Mouse (Mus musculus) Patski (cell line): ENCODE results near the gene Tenm3. TPM values are rescaled to one million over a fixed set of nuclear protein-coding genes. Genes with fewer than 3 reads are reported as not detected.

Experiments
- ATAC-seq: fragments of 100-300 bp; one replicate; pipeline ENCODE4 v1.8.0; 2021
- CTCF ChIA-PET: fragments of 350-600 bp; sonication (Branson Sonifier 250); formaldehyde crosslinking; loops from one replicate; lab custom pipeline; 2022; ENCODE audit warnings: inconsistent platforms; lab: Charles Lee
- POLR2A ChIA-PET: fragments of 350-600 bp; sonication (Branson Sonifier 250); formaldehyde crosslinking; loops from one replicate; lab custom pipeline; 2022; ENCODE audit warnings: antibody characterized with exemption, inconsistent platforms; lab: Charles Lee
- DNase-seq: peaks from one replicate; pipeline ENCODE4 v3.0.0-alpha.2; 2011; ENCODE audit warnings: low read depth, low spot score
- H3K27me3 ChIP-seq: fragments of 371-371 bp; one replicate; pipeline ENCODE4 v1.5.1; 2021
- CTCF ChIP-seq: fragments of 100-300 bp; IDR thresholded peaks from one replicate; pipeline ENCODE4 v1.5.1; 2021
- in situ Hi-C: fragments of 300-500 bp; cut with MboI; formaldehyde crosslinking; loops from 3 replicates; pipeline ENCODE4 v1.11.1; 2018; ENCODE audit warnings: low pct_unique_long_range_greater_than_20kb, mixed read lengths
- polyA plus RNA-seq: library from polyadenylated mRNA; unstranded; gene quantifications from one replicate; pipeline ENCODE4 v1.2.3, GENCODE M21; 2021

The Tenm3 gene
- polyA plus RNA-seq, 1 experiment from 2014 or later: 3.0 TPM

GRCm38 (mm10) chr8:48313985-48314368, 529.8 kb downstream of the Tenm3 start:
- in situ Hi-C loops: no loop called here
- ATAC-seq (no peak), DNase-seq (no peak)
- POLR2A ChIA-PET: interaction anchor here (0.6 kb wide), 2 partner anchors 20 to 89 kb away, joined by 3 to 4 read pairs; no protein-coding TSS in a partner anchor
- CTCF ChIA-PET: no interaction called here
- no peak for TF ChIP-seq CTCF
- H3K27me3 ChIP-seq: peaks cover 5% of the 10 kb centered on the region

- TF ChIP-seq CTCF: no peak
- DNase-seq (no peak), ATAC-seq (no peak)
- peaks cover 5% of the 10 kb centered on the region for H3K27me3 ChIP-seq
- CTCF ChIA-PET: interaction anchor here (1.2 kb wide), 1 partner anchor 17 kb away, joined by 4 read pairs; no protein-coding TSS in a partner anchor
- in situ Hi-C loops: no loop called here
- POLR2A ChIA-PET: interaction anchor here (0.6 kb wide), 2 partner anchors 20 to 88 kb away, joined by 3 to 4 read pairs; no protein-coding TSS in a partner anchor
Observed at GRCm38 (mm10) chr8:48313210-48313984, 530.4 kb downstream of the Tenm3 start.

DNA sequence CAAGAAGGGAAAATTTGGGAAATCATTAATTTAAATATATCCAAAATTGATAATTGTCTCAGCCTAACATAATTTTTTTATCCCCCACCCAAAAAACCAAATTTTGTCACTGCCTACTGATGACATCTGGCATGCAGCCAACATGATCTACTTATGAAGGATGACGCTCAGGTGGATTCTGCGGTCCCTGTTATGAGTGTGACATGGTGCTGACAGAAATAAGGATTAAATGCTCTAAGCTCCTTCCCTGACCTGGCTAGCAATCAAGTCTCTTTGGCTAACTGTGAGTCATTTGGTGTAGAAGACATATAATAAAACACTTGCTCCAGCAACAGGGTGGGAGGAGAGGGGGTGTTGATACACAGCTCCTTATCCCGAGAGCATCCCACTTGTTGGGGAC, 532.0 kb downstream of the Tenm3 start:
- peaks cover 5% of the 10 kb centered on the region for H3K27me3 ChIP-seq
- DNase-seq: no peak
- ChIA-PET POLR2A (no interaction called here), CTCF (no interaction called here)
- no peak for TF ChIP-seq CTCF
- no peak for ATAC-seq
- in situ Hi-C loops: no loop called here

DNA sequence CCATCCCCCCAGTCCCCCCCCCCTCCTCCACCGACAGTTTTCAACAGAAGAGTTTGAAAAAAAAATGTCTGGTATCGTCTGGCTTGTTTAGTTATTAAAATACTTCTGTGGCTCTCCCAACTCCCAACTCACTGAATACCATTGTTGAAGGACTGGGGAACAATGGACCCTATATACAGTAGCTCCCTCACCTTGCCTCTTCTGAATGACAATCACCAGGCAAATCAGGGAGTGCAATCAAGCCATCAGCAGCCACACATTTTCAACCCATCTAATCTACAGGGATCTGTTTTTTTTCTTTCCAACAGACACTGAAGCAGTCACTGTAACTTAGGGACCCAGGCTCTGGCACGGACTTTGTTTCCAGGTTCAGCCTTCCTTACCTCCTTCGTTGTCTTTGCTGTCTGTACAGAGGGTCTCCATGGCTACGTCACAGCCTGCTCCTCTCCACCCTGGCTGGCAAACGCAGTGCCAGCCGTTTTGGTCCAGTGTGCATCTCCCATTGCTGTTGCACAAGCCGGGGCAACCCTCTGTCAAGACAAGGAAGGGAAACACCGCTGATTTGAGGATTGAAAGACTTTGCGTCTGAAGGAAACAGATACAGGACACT, 533.4 kb downstream of the Tenm3 start:
- in situ Hi-C loops: no loop called here
- TF ChIP-seq CTCF: no peak
- DNase-seq: no peak
- H3K27me3 ChIP-seq: peaks cover 5% of the 10 kb centered on the region
- ChIA-PET CTCF (interaction anchor here (1.4 kb wide), 1 partner anchor 14 kb away, joined by 3 read pairs; no protein-coding TSS in a partner anchor), POLR2A (no interaction called here)
- no peak for ATAC-seq

DNA sequence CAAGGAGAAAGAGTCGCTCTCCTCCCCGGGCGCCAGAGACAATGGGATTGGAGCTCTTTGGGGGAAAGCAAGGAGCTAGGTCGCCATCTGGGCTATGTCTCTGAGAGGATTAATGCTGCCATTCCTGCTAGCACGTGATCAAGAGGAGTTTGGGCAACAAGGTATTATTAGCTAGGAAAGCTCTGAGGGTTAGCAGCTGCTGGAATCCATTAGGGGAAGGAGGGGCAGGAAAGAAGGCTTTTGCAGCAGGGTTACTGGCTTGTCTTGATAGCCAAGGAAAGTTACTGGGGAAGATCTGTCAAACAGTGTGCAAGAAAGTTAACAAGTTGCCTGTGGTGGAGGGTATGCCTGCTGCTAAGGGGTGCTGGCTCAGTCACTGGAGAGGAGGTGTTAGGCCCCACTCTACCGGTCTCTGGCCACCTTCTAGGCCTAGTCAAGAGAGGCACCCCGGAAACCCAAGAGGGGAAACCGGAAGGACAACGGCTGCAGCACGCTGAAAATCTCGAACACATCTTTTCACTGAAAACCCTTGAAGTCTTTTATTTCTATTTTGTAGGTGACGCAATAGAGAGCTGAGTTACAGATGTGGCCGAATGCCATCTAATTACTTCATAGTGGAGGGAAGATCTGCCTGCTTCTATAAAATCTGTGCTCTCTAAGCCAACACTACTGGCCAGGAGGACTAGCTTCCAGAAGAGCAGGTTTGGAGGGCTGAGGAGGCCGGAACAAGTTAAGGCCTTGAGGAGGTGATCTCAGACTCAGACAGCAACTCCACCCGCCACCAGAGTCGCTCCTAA, 534.4 kb downstream of the Tenm3 start:
- TF ChIP-seq CTCF: no peak
- ChIA-PET CTCF (interaction anchor here (1.4 kb wide), 1 partner anchor 13 kb away, joined by 3 read pairs; no protein-coding TSS in a partner anchor), POLR2A (no interaction called here)
- in situ Hi-C loops: no loop called here
- ATAC-seq (no peak), DNase-seq (no peak)
- H3K27me3 ChIP-seq: peaks cover 5% of the 10 kb centered on the region

GRCm38 (mm10) chr8:48304224-48304623, 539.5 kb downstream of the Tenm3 start:
- no peak for ATAC-seq
- in situ Hi-C loops: no loop called here
- ChIA-PET CTCF (no interaction called here), POLR2A (no interaction called here)
- DNase-seq: no peak
- H3K27me3 ChIP-seq: no peaks in the 10 kb centered on the region
- TF ChIP-seq CTCF: no peak

GRCm38 (mm10) chr8:48300613-48301037, 543.1 kb downstream of the Tenm3 start:
- in situ Hi-C loops: no loop called here

DNA sequence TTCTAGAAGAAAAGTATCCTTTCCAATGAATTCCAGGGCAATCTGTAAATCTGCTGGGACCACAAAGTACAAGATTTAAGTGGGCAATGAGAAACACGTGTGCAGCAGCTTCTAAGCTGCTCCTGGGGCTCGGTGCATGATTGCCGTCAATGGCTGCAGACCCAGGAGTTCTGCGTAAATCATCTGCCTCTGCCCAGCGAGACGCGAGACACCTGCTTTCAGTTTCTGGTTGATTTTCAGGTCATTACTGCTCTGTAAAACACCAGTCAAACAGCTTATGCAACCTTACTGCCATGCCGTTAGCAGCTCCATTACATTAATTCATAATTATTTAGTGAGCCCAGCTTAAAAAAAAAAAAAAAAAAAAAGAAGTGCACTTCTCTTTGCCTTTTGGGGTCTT, 543.7 kb downstream of the Tenm3 start:
- no peak for TF ChIP-seq CTCF
- no peak for DNase-seq
- CTCF ChIA-PET: no interaction called here
- no peak for ATAC-seq
- H3K27me3 ChIP-seq: no peaks in the 10 kb centered on the region
- in situ Hi-C loops: no loop called here
- POLR2A ChIA-PET: no interaction called here

More at GRCm38 (mm10) chr8:48300613-48301037, 543.1 kb downstream of the Tenm3 start:
- no peak for DNase-seq
- no peak for ATAC-seq
- POLR2A ChIA-PET: no interaction called here
- CTCF ChIA-PET: no interaction called here
- H3K27me3 ChIP-seq: no peaks in the 10 kb centered on the region
- no peak for TF ChIP-seq CTCF

DNA sequence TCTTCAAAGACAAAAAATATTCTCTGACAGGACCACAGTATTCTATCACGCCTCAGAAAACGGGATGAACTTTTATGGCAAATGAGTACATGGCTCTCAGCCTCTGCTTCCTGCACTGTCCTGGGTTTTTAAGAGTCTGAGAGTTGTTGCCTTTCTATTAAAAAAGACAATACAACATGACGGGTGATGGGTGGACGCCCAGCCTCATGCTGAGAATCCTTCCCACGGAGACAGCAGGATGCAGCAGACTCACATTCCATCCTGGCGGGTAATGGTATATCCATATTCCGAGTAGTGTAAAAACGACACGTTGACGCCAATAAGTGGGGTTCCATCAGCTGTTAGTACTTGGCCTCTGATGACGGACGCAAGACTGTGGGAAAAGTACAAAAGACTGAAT, 544.4 kb downstream of the Tenm3 start:
- in situ Hi-C loops: no loop called here
- ChIA-PET CTCF (no interaction called here), POLR2A (no interaction called here)
- no peak for DNase-seq
- TF ChIP-seq CTCF: no peak
- no peaks in the 10 kb centered on the region for H3K27me3 ChIP-seq
- no peak for ATAC-seq

- ATAC-seq: no peak
- no peak for TF ChIP-seq CTCF
- no peaks in the 10 kb centered on the region for H3K27me3 ChIP-seq
- CTCF ChIA-PET: interaction anchor here (1.4 kb wide), 1 partner anchor 13 kb away, joined by 3 read pairs; no protein-coding TSS in a partner anchor
- in situ Hi-C loops: no loop called here
- POLR2A ChIA-PET: no interaction called here
- no peak for DNase-seq
Observed at GRCm38 (mm10) chr8:48296371-48296770, 547.4 kb downstream of the Tenm3 start.
